Mouse (Mus musculus): ENCODE data around the gene Ccdc59. TPM values are rescaled to one million over a fixed set of nuclear protein-coding genes. Genes with fewer than 3 reads are reported as not detected.

Gene Ccdc59
- 54.0 and 55.5 TPM in 2 replicates for polyA plus RNA-seq (2016; fragmentation: Nextera tagmentation; extraction: Ambion mirVana)

DNA sequence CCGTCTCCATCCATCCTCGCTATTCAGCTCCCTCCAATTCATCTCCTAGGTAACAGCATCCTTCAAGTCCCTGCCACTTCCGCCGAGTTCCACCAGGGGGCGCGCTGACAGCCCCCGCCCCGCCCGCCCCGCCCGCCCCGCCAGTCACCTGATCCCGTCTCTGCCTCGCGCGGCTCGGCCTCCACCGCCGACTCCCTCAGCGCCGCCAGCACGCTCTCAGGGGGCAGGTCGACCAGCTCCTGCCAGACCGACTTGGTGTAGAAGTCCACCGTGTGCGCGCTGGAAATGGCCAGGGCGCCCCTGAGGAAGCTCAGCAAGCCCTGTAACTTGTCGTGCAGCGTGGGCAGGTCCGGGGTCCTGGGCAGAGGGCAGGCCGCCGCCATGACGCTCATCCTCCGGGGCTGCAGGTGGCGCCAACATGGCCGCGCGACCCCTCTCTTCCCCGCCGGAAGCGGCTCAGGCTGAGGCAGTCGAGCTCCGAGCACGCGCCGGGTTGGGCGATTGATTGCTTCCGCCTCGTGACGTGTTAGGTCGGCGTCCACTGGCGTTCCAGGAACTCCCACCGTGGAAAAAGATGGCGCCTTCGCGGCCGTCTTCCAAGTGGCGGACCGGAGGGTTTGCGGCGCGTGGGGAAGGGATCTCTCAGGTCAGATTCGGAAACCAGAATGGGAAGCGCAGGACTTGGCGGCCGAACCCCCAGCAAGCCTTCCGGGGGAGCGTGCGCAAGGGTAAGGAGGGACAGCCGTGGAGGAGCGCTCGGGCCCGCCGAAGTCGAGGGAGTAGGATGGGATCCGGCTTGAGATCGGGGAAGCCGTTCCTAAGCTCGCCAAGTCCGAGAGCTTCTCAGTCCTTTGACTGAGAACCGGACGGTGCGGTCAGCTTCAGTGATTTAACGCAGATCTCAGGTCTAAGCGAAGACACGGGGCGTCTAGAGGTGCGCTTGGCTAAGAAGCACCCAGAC, at the start of gene Ccdc59, which contains the start of gene Mettl25:
Gene Ccdc59 (plus strand): TSS at position 140 of the 961 bp plus-strand sequence.
Gene Mettl25 (minus strand): TSS at position 453 of the 961 bp plus-strand sequence.
- ATAC-seq (ENCODE audit: low FRiP score), result peak; percentile 98
- Histone ChIP-seq H3K27me3 (no peaks in the 10 kb centered on the region), H3K9me3 (replicated peaks) (no peaks in the 10 kb centered on the region), H3K27ac (peak within 1 kb of the TSS; percentile 95), H3K4me1 (peaks cover 6% of the 10 kb centered on the region), H3K9ac (peak within 1 kb of the TSS; percentile 78), H3K4me3 (peak within 1 kb of the TSS; percentile 79), H3K36me3 (peaks cover 29% of the 10 kb centered on the region), H3K4me2 (replicated peaks) (peak within 1 kb of the TSS; percentile 79)
- under 1% methylated on average over 88 of the region's 90 CpGs for WGBS

DNA sequence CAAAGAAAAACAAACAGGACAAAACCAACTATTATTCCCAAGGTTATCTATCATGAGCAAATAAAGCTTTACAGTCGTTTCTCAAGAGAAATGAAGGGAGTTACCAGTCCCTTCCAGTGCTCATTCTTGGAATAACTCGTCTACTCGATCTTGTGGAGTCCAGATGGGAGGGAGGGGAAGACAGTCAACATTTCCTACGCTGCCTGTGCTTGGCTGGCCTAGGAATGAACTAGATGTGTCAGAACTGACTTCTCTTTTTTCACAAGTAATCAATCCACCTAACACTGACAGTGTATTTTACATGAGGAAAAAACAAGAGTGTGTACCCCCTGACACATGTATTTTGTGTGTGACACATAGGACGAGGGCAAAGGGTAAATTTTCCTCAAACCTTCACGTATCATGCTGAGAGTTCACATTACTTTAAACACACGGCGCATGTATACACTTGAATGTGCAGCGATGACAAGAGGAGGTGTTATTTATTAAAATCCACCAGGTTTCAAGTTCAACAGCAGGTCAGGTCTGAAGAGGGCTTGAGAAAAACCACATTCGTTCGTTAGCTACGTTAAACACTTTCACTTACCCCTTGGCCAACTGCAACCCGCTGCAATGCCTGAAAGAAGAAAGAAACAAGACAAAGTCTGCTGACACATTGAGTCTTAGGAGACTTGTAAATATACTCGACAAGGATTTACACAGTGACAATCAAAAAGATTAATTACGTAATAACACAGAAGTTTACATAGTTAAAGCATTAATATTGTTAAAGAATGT, 46.9 kb upstream of the Ccdc59 start:
- H3K36me3 ChIP-seq, result no peaks in the 10 kb centered on the region
- WGBS, result 77% methylated on average over 15 of the region's 15 CpGs
- no peaks in the 10 kb centered on the region for H3K4me1 ChIP-seq
- no peak overlapping the region for H3K9ac ChIP-seq
- H3K4me2 ChIP-seq (replicated peaks), result no peak overlapping the region
- no peak overlapping the region for H3K4me3 ChIP-seq
- no peaks in the 10 kb centered on the region for H3K27me3 ChIP-seq
- ATAC-seq (ENCODE audit: low FRiP score), result no peak
- no peaks in the 10 kb centered on the region for H3K9me3 ChIP-seq (replicated peaks)
- no peak overlapping the region for H3K27ac ChIP-seq

DNA sequence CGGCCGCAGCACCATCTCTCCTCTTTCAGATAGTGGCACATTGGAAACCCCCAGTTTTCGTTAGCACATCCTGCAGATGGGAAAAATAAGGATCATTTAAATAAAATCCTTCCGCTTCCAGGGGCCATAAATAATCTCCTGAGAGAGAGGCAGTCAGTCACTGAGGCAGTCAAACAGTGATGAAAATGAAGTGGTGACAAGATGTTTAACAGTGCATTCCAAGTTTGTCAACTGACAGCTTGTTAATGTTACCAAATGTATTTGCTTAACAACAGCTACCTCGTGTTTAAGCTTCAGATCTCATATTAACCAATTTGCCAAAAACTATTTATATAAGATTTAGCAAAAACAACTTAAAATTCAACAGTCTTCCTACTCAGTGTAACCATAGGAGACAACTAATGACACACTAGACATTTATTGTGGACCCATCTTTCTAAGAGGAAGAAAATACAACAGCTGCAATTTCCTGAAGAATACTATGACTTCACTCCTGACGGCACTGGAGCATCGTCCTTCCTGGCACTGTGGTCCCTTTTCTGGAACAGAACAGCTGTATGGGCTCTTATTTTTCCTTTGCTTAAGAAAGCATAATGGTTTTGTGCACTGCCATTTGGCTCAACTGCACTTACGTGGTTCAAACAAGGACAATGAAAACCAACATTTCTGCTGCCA, 43.5 kb upstream of the Ccdc59 start:
- ATAC-seq (ENCODE audit: low FRiP score), result no peak
- H3K9me3 ChIP-seq (replicated peaks), result no peaks in the 10 kb centered on the region
- H3K27me3 ChIP-seq, result no peaks in the 10 kb centered on the region
- no peak overlapping the region for H3K4me2 ChIP-seq (replicated peaks)
- WGBS, result 87% methylated on average over 8 of the region's 8 CpGs
- H3K4me1 ChIP-seq, result no peaks in the 10 kb centered on the region
- H3K36me3 ChIP-seq, result no peaks in the 10 kb centered on the region
- H3K4me3 ChIP-seq, result no peak overlapping the region
- H3K9ac ChIP-seq, result no peak overlapping the region
- no peak overlapping the region for H3K27ac ChIP-seq

DNA sequence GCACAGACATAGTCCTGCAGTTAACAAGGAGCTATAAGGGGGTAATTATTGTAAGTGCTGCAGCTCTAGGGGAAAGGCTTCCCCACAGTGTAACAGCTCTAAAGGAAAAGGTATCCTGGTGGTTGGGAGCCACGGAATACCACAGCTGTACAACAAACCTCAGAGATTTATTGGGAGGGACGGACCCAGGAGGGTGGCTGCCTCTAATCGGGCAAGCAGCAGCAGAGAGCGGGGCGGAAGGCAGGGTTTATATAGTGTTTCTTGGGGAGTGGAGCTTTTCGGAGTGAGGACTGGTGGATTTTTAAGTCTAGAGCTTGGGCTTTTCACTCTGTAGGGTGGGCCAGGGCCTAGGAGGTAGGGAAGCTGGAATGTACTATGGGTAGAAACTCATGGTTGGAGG, 39.7 kb upstream of the Ccdc59 start:
- H3K9ac ChIP-seq, result no peak overlapping the region
- no peaks in the 10 kb centered on the region for H3K9me3 ChIP-seq (replicated peaks)
- 88% methylated on average over 6 of the region's 6 CpGs for WGBS
- H3K27ac ChIP-seq, result no peak overlapping the region
- H3K36me3 ChIP-seq, result no peaks in the 10 kb centered on the region
- no peaks in the 10 kb centered on the region for H3K4me1 ChIP-seq
- H3K4me3 ChIP-seq, result no peak overlapping the region
- H3K27me3 ChIP-seq, result no peaks in the 10 kb centered on the region
- H3K4me2 ChIP-seq (replicated peaks), result no peak overlapping the region
- ATAC-seq (ENCODE audit: low FRiP score), result no peak

DNA sequence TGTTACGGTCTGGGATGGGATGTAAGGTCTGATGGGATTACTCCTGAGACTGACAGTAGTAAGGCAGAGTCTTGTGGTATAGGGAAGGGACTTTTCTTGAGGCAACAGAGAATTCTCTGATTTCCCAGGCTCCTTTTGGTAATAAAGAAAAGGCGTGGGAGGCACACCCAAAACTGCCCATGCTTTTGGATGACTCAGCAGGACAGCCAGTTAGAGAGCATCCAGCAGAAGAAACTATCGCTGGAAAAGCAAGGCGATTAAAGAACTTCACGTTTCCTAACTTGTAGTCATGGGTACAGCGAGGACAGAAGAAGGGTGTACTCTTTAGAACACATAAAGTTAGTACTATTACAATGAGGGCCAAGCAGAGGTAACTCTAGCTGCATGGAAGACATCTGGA, 38.7 kb upstream of the Ccdc59 start:
- H3K4me1 ChIP-seq, result no peaks in the 10 kb centered on the region
- no peak for ATAC-seq (ENCODE audit: low FRiP score)
- H3K27me3 ChIP-seq, result no peaks in the 10 kb centered on the region
- no peak overlapping the region for H3K4me3 ChIP-seq
- no peaks in the 10 kb centered on the region for H3K9me3 ChIP-seq (replicated peaks)
- H3K4me2 ChIP-seq (replicated peaks), result no peak overlapping the region
- no peak overlapping the region for H3K9ac ChIP-seq
- 91% methylated on average over 6 of the region's 6 CpGs for WGBS
- H3K36me3 ChIP-seq, result no peaks in the 10 kb centered on the region
- no peak overlapping the region for H3K27ac ChIP-seq

DNA sequence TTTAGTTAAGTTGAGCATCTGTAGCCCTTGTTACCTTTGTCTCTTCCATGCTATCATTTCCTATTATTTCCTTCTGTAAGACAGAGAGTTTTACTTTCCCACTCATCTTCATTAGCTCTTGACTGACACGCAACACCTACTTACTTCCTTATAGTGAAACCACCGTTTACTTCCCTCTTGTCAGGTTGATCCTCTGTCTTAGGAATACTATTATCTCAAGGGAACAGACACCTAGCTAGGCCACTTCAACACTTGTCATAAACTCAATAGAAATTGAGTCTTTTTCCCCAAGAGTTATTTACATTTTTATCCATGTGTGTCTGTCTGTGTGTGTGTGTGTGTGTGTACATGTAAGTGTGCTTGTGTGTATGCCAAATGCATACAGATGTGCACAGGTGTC, 37.4 kb upstream of the Ccdc59 start:
- H3K9ac ChIP-seq, result no peak overlapping the region
- WGBS, result 91% methylated on average over 2 of the region's 2 CpGs
- no peaks in the 10 kb centered on the region for H3K4me1 ChIP-seq
- ATAC-seq (ENCODE audit: low FRiP score), result no peak
- H3K27ac ChIP-seq, result no peak overlapping the region
- H3K4me2 ChIP-seq (replicated peaks), result no peak overlapping the region
- no peaks in the 10 kb centered on the region for H3K27me3 ChIP-seq
- H3K36me3 ChIP-seq, result no peaks in the 10 kb centered on the region
- H3K4me3 ChIP-seq, result no peak overlapping the region
- H3K9me3 ChIP-seq (replicated peaks), result no peaks in the 10 kb centered on the region

DNA sequence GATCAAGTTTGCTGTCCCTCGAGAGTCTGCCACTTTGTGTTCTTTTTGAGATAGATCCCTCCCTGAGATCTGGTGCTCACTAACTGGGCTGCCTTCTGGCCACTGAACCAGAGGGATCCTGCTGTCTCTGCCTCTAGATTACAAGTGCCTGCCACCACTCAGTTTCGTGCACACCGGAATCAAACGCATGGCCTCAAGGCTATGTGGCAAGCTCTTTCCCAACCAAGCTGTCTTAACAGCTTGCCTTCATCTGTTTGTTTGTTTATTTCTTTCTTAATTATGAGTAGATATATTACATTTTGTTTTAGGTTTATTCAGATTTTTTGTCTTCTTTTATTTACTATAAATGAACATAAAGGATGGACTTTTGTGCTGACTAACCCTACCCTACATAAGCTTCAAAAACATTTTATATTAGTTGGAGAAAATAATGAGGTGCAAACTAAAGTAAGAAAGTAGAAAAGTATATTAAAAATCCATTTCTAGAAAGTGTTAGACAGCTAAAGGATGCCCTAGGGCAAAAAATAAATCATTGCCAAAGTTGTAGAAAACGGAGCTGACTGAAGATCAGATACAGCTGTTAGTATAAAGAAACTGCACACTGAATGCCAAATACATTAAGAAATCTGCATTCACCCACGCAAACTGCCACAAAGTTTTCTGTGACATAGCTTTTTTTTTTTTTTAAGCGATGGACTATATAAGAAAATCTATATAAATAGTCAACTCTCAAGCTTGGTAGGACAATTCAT, 34.4 kb upstream of the Ccdc59 start:
- no peak for ATAC-seq (ENCODE audit: low FRiP score)
- H3K4me2 ChIP-seq (replicated peaks), result no peak overlapping the region
- H3K9ac ChIP-seq, result no peak overlapping the region
- no peaks in the 10 kb centered on the region for H3K4me1 ChIP-seq
- whole genome bisulfite sequencing, result 92% methylated on average over 7 of the region's 7 CpGs
- no peaks in the 10 kb centered on the region for H3K27me3 ChIP-seq
- H3K36me3 ChIP-seq, result no peaks in the 10 kb centered on the region
- no peak overlapping the region for H3K4me3 ChIP-seq
- H3K27ac ChIP-seq, result no peak overlapping the region
- H3K9me3 ChIP-seq (replicated peaks), result no peaks in the 10 kb centered on the region

DNA sequence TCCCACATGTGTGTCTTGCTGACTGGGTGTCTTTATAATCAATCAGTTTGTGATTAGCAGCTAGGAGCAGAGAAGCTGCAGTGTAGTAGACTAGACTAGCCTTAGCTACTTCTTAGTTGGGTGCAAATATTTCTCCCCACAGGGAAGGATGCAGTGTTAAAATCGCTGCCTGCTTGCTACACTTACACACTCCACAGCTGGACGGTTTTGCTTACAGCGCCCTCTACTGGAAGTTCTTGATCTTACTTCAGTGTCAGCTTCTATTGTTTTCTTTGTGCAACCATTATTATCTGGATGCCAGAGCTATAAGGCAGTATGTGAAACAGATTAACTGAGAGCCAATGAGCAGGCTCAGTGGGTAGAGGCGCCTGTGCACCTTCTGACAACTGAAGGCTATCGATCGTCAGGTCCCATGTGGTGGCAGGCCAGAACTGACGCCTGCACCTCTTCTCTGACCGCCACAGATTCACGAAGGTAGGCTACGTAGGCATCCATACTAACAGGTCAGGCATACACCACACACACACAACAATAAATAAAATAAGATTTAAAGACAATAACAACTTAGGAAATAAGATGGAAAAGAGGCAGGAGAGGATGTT, 6.1 kb upstream of the Ccdc59 start:
- H3K4me3 ChIP-seq, result no peak overlapping the region
- no peak overlapping the region for H3K27ac ChIP-seq
- H3K4me1 ChIP-seq, result no peaks in the 10 kb centered on the region
- 60% methylated on average over 10 of the region's 10 CpGs for WGBS
- H3K9ac ChIP-seq, result no peak overlapping the region
- H3K27me3 ChIP-seq, result no peaks in the 10 kb centered on the region
- peak; percentile 59; the same call in 1 of the 2 replicates for ATAC-seq (ENCODE audit: low FRiP score)
- H3K9me3 ChIP-seq (replicated peaks), result no peaks in the 10 kb centered on the region
- H3K36me3 ChIP-seq, result no peaks in the 10 kb centered on the region
- H3K4me2 ChIP-seq (replicated peaks), result no peak overlapping the region

DNA sequence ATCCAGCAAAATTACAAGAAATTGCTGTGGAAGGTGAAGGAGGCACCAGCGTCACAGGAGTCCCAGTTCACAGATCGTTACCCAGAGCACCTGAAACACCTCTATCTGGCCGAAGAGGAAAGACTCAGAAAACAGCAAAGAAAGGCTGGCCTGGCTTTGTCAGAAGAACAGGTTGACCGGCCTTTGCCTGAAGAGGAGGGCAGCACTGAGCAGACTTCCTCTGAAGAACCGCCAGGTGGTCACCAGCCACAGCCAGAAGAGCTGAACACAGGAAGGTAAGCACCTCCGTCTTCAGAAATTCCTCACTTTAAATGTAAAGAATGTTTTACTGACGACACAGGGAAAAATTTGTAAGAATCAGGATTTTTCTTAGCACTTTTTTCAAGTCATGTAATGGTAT, 1.7 kb downstream of the Ccdc59 start:
- 85% methylated on average over 7 of the region's 7 CpGs for WGBS
- Histone ChIP-seq H3K4me1 (peaks cover 6% of the 10 kb centered on the region), H3K36me3 (peaks cover 39% of the 10 kb centered on the region), H3K27me3 (no peaks in the 10 kb centered on the region), H3K9ac (no peak overlapping the region), H3K4me2 (replicated peaks) (peak overlapping the region; percentile 79; the same call in 1 of the 2 replicates), H3K27ac (no peak overlapping the region), H3K9me3 (replicated peaks) (no peaks in the 10 kb centered on the region), H3K4me3 (no peak overlapping the region)
- ATAC-seq (ENCODE audit: low FRiP score), result no peak

DNA sequence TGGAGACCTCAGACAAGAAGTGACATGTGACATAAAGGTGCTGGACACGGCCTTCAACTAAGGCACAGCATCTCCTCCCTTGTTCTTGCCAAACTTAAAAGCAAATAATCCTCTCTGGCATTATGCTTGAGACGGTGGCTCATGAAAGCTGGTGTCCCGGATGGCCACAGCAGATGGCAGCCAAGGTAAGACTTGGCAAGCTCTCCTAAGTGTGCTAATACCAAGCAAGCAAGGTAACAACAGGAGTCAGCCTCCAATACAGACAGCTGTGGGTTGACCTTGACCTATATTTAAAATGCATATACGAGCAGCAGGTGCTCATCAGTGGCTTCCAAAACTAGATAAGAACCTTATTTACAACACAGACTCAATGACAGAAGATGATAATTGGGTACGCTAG, 9.4 kb downstream of the Ccdc59 start:
- no peak for ATAC-seq (ENCODE audit: low FRiP score)
- Histone ChIP-seq H3K9ac (no peak overlapping the region), H3K36me3 (peaks cover 45% of the 10 kb centered on the region), H3K4me1 (no peaks in the 10 kb centered on the region), H3K4me3 (no peak overlapping the region), H3K27ac (no peak overlapping the region), H3K27me3 (no peaks in the 10 kb centered on the region), H3K9me3 (replicated peaks) (no peaks in the 10 kb centered on the region), H3K4me2 (replicated peaks) (no peak overlapping the region)
- 90% methylated on average over 5 of the region's 5 CpGs for WGBS

DNA sequence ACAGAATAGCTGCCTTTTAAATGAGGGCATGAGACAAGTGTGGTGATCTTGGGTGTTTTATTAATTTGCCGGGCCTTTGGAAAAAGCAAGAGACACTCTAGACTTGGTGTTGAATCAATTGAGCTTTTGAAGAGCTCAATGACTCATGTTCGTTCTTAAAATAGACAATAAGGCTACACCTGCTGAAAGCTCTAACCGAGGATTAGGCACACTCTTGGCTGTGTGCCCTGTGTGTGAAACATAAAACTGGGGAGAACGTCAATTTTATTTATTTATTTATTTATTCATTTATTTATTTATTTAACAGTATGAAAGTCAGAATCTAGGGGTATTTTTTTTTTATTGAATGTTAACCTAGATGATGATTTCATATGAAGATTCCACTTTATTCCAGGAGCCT, 10.3 kb downstream of the Ccdc59 start:
- WGBS, result 89% methylated on average over 4 of the region's 4 CpGs

More for the DNA sequence above, 10.3 kb downstream of the Ccdc59 start:
- H3K27ac ChIP-seq, result no peak overlapping the region
- H3K4me2 ChIP-seq (replicated peaks), result no peak overlapping the region
- peaks cover 39% of the 10 kb centered on the region for H3K36me3 ChIP-seq
- no peak overlapping the region for H3K9ac ChIP-seq
- H3K27me3 ChIP-seq, result no peaks in the 10 kb centered on the region
- no peaks in the 10 kb centered on the region for H3K9me3 ChIP-seq (replicated peaks)
- no peak overlapping the region for H3K4me3 ChIP-seq
- no peaks in the 10 kb centered on the region for H3K4me1 ChIP-seq
- ATAC-seq (ENCODE audit: low FRiP score), result no peak
